Mouse (Mus musculus) embryo, embryonic 9.5 days (tissue): ENCODE data around the gene Ltbp1.
A peak's percentile ranks its signal among the peaks of the same experiment; 100 is the strongest.

ENCODE experiments used
- DNase-seq: peaks from one replicate; pipeline ENCODE4 v3.0.0-alpha.2; 2017; ENCODE audit errors: extremely low spot score

The Ltbp1 gene

GRCm38 (mm10) chr17:75353323-75353722 is 348.0 kb downstream of the Ltbp1 start:
- DNase-seq = no peak

GRCm38 (mm10) chr17:75355431-75355830 is 350.1 kb downstream of the Ltbp1 start:
- DNase-seq = no peak

- no peak for DNase-seq
Observed at GRCm38 (mm10) chr17:75360111-75360510, 354.7 kb downstream of the Ltbp1 start.

- DNase-seq = no peak
Observed at GRCm38 (mm10) chr17:75366332-75366731, 361.0 kb downstream of the Ltbp1 start.

GRCm38 (mm10) chr17:75367486-75368155 is 362.3 kb downstream of the Ltbp1 start:
- no peak for DNase-seq

GRCm38 (mm10) chr17:75368580-75368979 is 363.2 kb downstream of the Ltbp1 start:
- no peak for DNase-seq

- peak; percentile 22 for DNase-seq
Observed at GRCm38 (mm10) chr17:75369351-75369750, 364.0 kb downstream of the Ltbp1 start.

GRCm38 (mm10) chr17:75370120-75370519 is 364.8 kb downstream of the Ltbp1 start:
- DNase-seq = no peak

- no peak for DNase-seq
Observed at GRCm38 (mm10) chr17:75371650-75372049, 366.3 kb downstream of the Ltbp1 start.

- peak; percentile 38 for DNase-seq
Observed at GRCm38 (mm10) chr17:75372371-75372770, 367.0 kb downstream of the Ltbp1 start.

GRCm38 (mm10) chr17:75374287-75375024 is 369.1 kb downstream of the Ltbp1 start:
- no peak for DNase-seq

GRCm38 (mm10) chr17:75378256-75378871 is 373.0 kb downstream of the Ltbp1 start:
- no peak for DNase-seq

- DNase-seq = no peak
Observed at GRCm38 (mm10) chr17:75380167-75380566, 374.8 kb downstream of the Ltbp1 start.

- no peak for DNase-seq
Observed at GRCm38 (mm10) chr17:75388402-75388801, 383.0 kb downstream of the Ltbp1 start.

- no peak for DNase-seq
Observed at GRCm38 (mm10) chr17:75390142-75390541, 384.8 kb downstream of the Ltbp1 start.

GRCm38 (mm10) chr17:75391429-75392192 is 386.2 kb downstream of the Ltbp1 start:
- DNase-seq = no peak

GRCm38 (mm10) chr17:75406405-75406804 is 401.0 kb downstream of the Ltbp1 start:
- no peak for DNase-seq

GRCm38 (mm10) chr17:75416861-75417260 is 411.5 kb downstream of the Ltbp1 start:
- no peak for DNase-seq

- no peak for DNase-seq
Observed at GRCm38 (mm10) chr17:75434152-75434551, 428.8 kb downstream of the Ltbp1 start.

GRCm38 (mm10) chr17:75434871-75435270 is 429.5 kb downstream of the Ltbp1 start:
- DNase-seq = no peak

GRCm38 (mm10) chr17:75435599-75435998 is 430.2 kb downstream of the Ltbp1 start, which contains the start of gene Rasgrp3:
Rasgrp3 (plus strand) TSS chr17:75435896.
- DNase-seq = no peak

GRCm38 (mm10) chr17:75436095-75436494 is 430.7 kb downstream of the Ltbp1 start:
- DNase-seq = no peak
